Mouse (Mus musculus) kidney, postnatal 14 days (tissue): ENCODE data around the gene Hist1h4a.
A peak's percentile ranks its signal among the peaks of the same experiment; 100 is the strongest.
"Not testable (repeated sequence)": the region's sequence is repeated elsewhere in the genome, so short reads cannot be mapped to it uniquely, and the experiment has no call there.

Experiments used
- DNase-seq: peaks from one replicate; pipeline ENCODE4 v3.0.0; 2022; ENCODE audit warnings: mixed read lengths

Hist1h4a gene

DNA sequence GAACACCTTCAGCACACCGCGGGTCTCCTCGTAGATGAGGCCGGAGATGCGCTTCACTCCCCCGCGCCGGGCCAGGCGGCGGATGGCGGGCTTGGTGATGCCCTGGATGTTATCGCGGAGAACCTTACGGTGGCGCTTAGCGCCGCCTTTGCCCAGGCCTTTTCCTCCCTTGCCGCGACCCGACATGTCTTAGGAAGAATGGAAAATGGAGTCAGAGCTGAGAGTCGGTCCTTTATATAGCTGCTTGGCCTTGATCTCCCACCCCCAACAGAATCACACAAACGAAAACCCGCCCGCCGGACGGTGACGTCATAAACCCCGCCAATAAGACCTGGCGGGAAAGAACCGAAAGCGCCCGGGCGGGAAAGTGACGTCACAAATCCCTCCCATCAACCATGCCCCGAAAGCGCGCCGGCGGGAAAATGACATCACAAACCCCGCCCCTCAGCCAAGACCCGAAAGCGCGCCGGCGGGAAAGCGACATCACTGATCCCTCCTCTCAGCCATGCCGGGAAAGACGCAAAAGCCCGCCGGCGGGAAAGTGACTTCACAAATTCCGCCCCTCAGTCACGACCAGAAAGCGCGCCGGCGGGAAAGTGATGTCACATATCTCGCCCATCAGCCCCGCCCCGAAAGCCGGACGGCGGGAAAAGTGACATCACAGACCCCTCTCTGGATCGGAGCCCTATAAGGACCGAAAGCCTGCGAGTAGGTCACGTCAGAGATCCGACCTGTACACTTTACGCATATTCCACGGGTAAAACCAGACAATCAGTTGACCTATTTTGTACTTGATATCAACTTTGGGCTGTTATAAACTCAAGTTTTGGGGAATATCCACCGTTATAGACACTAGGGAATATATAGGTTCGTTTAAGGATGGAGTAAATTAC, at the start of gene Hist1h4a:
Gene Hist1h4a, minus strand, starts transcription at position 259 of the 893 bp plus-strand sequence.
- peak; percentile 99 for DNase-seq

DNA sequence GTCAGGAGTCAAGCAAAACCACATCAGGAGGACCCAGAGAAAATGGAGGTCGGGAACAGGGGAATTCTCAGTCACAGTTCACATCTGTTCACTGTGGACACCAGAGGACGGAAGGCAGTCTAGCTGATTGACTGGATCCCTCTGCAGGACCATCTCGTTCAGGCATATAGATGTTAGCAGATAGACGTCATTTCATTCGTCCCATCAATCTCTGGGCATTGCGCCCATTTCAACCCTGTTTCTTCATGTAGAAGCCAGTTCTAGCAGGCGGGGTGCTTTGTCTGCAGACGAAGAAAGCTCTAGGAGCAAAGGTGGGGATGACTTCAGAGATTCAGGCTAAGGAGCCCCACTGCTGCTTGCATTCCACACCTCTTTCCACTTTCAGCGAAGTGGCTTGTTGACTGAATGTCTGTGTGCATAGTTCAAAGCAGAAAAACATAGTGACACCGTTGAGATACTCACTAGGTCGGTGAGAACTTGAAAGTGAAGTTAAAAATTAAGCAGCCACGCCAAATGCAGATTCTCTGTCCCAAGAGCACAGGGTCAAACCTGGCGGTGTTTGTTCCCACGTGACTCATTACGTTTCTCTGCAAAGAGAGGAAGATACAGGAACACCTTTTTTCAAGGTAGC, 45.5 kb upstream of the Hist1h4a start, which contains the start of gene Slc17a2:
Gene Slc17a2, plus strand, starts transcription at position 572 of the 631 bp plus-strand sequence.
- peak; percentile 32 for DNase-seq

DNA sequence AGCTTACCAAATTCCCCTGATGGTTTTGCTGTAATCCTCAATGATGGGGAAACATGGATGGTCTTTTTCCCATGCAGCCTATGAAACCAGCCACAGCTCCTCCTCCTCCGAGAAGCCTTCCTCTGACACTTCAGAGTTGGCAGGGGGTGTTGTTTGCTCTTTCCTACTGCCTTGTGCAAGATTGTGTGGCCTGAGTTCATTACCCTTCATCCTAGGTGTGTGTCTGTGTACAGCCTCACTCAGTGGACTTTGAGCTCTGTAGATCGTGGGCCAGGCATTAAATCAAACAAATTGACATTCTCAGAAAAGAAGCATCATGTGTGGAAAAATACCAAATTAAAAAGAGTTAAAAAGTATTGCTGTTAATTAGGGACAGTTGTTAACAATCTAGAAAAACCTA, 43.5 kb upstream of the Hist1h4a start:
- no peak for DNase-seq

DNA sequence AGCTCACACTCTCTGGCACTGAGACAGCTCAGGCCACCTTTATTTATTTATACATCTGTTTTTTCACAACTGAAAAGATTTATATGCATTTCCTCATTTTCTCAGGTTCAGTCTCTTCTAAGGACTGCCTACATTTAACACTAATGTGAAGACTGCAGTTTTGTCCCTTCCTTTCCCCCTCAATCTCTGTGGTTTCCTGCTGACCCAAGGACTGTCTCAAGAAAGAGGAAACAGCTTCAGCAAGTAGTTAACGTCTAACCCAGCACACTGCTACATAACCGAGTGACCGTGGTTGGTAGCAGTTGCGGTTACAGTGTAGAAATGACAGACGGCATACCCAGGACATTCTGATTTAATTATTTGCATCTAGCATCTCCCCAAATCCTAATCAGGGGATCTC, 38.4 kb upstream of the Hist1h4a start:
- no peak for DNase-seq

DNA sequence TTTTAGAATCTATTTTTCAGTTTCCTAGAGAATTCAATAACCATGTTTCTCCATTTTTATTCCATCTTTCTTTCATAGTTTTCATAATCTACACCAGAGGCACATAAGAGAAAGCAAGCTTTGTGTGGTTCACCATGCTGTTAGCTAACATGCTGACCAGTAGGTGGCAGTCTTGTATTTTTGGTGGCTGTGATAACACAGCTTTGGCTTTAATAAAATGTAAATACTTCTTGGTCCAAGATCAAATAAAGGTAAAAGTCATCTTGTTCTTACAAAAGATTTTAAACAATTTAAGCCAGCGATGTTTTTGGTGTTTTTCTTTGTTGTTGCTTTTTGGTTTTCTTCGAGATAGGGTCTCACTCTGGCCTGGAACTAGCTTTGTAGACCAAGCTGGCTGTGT, 31.5 kb upstream of the Hist1h4a start:
- DNase-seq: peak; percentile 51

DNA sequence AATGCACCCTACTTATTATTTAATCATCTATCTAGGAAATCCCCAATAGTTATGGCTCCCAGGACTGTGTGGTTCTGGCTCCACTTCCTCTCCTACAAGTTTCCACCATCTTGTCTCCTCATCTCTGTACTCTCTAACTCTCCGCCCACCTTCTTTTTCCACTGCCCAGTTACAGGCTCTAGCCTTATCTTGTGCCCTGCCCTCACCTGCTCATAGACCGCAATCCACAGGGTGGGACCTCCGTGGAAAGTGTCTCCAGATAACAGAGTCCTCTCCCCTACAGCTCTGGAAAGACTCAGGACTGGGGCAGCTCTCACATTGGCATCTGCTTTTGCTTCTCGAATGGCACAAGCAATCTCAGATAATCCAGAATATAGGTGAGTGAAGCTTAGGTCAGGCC, 18.0 kb upstream of the Hist1h4a start:
- no peak for DNase-seq

DNA sequence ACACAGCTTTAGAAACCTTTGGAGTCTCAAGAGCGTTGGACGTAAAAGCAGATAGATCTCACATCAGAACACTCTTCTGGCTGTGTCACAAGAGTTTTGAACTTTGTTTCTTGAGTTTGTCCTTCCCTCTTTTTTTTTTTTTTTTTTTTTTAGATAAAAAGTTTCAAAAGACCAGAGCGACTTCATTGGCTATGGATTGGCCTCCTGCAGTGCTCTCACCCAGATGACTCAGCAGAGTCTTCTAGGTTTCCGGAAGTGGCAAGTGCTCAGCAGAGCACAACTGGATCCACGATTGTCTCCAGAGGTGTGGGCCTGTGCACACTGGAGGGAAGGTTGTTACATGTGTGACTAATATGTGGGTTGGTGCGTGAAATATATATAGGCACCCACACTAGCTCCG, 17.3 kb upstream of the Hist1h4a start:
- no peak for DNase-seq

DNA sequence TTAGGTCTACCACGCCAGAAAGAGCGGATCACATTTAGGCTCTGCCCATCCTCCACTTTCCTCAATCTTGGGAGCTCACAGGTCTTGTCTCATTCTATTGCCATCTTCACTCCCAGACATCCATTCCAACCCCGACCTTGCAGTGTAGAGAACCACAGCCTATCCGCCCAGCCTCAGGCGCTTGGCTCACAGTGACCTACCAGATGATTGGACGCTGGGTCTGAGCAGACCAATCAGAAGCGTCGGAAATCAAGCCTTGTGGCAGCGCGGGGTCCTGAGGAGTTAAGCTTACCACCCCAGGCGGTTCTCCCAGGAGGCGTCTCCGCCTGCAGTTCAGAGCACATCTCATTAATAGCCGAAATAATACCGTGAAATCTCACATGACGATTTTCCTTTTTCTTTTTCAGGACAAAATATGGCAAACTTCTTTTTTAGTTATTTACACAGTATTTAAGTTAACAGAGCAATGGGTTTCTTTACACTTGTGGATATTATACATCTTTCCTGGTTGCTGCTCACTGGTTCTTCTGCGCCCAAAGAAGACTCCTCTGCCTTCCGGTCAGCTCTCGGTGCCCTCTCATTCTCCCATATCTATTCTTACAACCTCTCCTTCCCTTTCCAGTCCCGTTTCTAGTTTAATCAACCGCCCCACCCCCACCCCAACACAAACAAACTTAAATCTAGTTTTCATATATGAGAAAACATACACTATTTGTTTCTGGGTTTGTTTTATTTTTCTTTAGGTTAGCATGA, 11.7 kb upstream of the Hist1h4a start:
- peak; percentile 29 for DNase-seq

DNA sequence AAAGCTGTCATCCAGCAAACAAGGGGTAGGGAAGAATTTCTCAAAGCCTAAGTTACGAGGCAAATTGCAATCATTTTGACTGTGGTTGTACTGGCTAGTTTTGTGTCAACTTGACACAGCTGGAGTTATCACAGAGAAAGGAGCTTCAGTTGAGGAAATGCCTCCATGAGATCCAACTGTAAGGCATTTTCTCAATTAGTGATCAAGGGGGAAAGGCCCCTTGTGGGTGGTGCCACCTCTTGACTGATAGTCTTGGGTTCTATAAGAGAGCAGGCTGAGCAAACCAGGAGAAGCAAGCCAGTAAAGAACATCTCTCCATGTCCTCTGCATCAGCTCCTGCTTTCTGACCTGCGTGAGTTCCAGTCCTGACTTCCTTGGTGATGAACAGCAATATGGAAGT, 8.6 kb upstream of the Hist1h4a start, which contains the start of gene Trim38:
Gene Trim38, plus strand, starts transcription at position 301 of the 400 bp plus-strand sequence.
- not testable (repeated sequence) for DNase-seq

DNA sequence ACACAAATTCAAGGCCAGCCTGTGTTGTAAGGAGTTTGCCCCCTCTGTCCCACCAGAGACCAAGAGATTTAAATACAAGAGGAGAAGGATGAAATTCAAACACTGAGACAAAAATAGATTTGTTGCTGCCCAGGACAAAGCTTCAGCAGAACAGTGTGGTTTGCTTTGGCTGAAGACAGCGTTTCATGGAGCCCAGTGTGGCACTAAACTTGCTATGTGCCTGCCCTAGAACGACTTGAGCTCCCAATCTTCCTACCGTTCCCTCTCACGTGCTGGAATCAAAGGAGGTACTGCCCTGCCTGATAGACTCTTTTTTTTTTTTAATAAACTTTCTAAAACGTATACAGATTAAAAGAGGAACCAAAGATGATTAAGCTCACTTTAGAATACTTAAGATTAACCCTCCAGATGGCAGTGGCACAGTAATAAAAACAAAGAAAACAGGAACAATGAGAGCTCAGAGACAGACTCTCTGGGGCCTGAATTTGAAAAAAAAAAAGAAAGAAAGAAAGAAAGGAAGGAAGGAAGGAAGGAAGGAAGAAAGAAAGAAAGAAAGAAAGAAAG, 7.9 kb upstream of the Hist1h4a start:
- DNase-seq: no peak

DNA sequence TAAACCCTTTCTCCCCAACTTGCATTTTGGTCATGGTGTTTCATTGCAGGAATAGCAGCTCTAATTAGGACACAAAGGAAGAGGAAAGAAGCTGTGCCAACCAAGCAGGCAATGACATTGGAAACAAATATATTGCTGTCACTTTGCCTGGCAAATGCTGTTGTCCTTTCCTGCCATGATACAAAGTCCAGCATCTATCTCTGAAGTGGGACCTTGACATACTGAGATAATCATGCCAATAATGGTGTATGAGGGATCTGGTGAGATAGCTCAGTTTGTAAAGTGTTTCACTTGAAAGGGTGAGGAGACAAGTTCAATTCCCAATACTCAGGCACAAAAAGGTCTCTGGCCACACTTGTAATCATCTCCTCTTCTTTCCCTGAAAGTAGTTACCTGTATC, 5.7 kb upstream of the Hist1h4a start:
- no peak for DNase-seq

DNA sequence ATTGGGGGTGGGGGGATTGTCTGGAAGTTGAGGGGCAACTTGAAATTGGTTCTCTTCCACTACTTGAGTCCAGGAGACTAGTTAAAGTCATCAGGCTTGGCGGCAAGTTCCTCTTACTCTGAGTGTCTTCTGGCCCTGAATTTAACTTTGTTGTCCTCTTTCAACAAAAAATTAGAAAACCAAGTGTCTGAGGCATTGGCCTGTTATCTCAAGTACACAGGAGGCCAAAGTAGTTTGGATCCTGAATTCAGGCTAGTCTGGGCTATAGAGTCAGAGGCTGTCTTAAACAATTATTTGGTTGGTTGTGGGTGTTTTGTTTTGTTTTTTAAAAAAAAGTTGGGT, 4.1 kb upstream of the Hist1h4a start:
- no peak for DNase-seq

DNA sequence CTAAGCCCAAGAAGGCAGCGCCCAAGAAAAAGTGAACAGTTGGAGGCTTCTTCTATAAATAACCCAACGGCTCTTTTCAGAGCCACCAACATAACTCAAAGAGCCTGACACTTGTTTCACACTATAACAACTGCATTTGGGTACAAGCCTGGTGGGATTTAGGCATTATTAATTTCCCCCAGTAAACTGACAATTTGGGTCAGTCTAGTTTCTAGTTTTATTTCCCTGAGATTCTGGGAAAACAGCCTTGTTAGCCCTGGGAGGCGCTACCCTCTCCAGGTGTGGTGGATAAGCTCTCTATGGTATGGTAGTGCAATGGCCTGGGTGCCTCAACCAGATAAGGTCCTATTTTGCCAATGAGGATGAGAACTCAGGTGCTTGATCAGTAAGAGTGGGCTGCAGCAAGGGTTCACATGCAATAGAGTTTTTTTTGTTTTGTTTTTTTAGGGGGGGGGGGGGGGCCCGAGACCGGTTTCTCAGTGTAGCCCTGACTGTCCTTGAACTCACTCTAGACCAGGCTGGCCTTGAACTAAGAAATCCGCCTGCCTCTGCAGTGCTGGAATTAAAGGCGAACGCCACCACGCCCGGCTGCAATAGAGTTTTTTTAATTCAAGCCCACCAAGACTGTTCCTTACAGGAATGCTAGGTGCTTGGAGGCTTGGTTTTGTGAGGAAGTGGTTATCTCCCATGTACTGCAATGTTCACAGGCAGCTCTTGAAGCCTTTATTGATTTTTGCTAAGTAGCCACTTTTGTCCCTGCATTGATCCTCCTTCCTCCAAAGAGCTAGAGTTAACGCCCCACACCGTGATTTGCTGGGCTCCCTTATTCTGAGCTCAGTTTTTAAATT, 3.5 kb upstream of the Hist1h4a start:
- DNase-seq: no peak

DNA sequence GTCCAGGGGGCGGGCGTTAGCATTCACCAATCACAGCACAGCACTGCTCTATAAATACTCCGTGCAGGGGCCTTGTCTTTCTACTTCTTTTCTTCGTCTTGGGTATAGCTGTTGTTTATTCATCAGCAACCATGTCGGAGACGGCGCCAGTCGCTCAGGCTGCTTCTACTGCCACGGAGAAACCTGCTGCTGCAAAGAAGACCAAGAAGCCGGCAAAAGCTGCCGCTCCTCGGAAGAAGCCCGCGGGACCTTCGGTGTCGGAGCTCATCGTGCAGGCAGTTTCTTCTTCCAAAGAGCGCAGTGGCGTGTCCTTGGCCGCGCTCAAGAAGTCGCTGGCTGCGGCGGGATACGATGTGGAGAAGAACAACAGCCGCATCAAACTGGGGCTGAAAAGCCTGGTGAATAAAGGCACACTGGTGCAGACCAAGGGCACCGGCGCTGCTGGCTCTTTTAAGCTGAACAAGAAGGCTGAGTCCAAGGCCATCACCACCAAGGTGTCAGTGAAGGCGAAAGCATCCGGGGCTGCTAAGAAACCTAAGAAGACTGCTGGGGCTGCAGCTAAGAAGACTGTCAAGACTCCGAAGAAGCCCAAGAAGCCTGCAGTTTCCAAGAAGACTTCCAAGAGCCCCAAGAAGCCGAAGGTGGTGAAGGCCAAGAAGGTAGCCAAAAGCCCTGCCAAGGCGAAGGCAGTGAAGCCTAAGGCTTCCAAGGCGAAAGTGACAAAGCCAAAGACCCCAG, 2.7 kb upstream of the Hist1h4a start, which contains the start of gene Hist1h1a:
Gene Hist1h1a, plus strand, starts transcription at position 81 of the 738 bp plus-strand sequence.
- DNase-seq: peak; percentile 90

DNA sequence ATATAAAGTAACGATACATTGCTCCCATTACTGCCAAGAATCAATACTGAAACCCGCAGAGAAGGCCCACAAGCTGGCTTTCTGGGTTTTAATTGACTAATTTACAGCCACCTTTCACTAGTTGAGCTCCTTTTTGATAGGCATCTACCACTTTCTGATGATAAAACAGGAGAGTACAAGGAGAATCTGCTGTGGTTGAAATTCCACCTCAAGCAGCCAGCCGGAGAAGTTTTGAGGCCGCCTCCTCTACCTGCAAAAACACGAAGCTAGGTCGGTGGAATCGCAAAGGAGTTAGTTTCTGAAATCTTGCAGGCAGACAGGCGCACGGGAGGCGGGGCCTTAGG, 2.2 kb upstream of the Hist1h4a start:
- no peak for DNase-seq

DNA sequence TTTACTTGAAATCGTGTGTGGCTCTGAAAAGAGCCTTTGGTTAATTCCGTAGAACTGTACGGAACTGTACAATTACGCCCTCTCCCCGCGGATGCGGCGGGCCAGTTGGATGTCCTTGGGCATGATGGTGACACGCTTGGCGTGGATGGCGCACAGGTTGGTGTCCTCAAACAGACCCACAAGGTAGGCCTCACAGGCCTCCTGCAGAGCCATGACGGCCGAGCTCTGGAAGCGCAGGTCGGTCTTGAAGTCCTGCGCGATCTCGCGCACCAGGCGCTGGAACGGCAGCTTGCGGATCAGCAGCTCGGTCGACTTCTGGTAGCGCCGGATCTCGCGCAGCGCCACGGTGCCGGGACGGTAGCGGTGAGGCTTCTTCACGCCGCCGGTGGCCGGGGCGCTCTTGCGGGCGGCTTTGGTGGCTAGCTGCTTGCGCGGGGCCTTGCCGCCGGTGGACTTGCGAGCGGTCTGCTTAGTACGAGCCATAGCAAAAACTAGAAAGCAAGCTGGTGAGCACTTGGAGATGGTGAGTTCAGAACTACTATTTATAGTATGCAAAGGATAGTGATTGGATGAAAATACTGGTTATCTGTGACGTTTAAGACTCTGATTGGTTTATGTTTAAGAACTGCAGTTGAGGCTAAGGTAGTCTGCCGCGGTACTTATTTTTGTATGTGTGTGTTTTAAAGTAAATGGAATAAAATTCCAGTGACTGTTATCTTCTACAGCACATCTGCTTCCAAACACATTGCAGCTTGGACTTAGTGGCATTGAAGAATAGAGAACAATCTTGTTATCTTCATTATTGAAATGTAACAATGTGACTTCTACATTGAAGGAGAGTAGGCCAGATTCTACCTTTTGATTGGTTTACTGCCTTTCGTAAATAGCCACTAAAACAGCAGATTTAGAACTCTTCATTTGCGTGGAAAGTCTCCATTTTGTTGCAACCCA, 1.1 kb upstream of the Hist1h4a start, which contains the start of gene Hist1h3a:
Gene Hist1h3a, minus strand, starts transcription at position 516 of the 951 bp plus-strand sequence.
- peak; percentile 79 for DNase-seq

DNA sequence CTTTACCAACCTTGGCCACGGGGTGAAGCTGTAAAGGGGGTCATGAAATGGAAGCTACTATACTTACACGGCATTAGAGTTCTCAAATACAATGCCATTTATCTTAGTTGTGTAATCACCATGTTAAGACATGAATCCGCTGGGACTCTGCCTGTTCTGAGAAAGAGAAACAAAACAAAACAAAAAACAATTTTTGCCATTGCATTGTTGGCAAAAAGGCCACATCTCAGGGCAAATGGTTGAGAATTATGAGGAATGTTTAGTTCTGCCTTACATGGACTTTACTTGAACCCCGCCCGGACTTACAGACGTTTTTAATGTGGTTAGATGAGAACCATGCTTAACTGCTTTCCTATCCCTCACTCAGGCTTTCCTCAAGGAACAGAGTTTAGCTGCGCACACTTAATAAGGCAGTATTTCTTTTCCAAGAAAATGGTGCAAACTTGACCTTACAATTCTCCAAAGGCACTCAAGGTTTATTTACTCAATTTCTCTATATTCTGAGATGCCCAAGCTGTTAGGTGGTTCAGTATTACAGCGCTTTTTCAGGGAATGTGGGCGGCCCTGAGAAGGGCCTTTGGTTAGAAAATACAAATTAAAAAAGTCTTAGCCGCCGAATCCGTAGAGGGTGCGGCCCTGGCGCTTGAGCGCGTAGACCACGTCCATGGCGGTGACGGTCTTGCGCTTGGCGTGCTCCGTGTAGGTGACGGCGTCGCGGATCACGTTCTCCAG, 624 bp downstream of the Hist1h4a start:
- DNase-seq: no peak

DNA sequence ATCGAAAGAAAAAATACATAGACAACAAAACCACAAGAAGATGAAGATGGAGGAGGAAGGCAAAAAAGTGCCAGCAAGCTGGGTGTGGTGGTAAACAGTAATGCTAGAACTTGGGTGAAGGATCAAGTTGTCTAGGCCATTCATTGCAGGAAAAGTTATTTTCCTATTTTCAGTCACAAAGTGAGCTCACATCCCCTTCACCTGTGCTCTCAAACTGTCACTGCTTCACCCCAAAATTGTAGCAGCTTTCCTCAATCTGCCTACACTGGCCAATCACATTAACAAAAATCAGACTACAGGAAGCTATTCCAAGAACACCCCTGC, 1.2 kb downstream of the Hist1h4a start:
- no peak for DNase-seq

DNA sequence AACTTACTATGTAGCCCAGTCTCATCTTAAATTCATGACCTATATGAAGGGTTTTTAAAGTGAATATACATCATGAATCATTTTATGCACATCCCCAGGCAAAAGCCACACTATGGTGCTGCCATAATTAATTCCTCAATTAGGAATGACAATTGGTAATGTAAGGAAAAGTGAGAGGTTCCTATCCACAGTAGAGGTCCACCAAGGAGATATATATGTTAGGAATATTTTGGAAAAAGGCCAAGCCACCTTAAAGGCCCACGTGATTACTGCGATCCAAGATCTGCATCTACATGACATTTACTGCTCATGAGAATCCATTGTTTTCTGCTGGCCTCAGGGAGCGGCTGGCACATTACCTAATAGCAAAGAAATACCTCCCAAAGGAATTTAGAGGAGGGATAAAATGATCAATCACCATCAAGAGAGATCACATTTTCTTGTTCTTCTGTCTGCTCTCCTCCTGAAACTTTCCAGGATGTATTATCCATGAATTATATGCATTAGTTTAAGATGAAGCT, 1.7 kb downstream of the Hist1h4a start:
- no peak for DNase-seq
